Mouse (Mus musculus) MN1 (cell line): ENCODE measurements around the gene Rufy3.

Source experiments
- DNase-seq: peaks from one replicate; pipeline ENCODE4 v3.0.0-alpha.2; 2016; ENCODE audit warnings: low spot score

The Rufy3 gene

GRCm38 (mm10) chr5:88685745-88686299 lies 121.0 kb downstream of the Rufy3 start:
- no peak for DNase-seq

DNA sequence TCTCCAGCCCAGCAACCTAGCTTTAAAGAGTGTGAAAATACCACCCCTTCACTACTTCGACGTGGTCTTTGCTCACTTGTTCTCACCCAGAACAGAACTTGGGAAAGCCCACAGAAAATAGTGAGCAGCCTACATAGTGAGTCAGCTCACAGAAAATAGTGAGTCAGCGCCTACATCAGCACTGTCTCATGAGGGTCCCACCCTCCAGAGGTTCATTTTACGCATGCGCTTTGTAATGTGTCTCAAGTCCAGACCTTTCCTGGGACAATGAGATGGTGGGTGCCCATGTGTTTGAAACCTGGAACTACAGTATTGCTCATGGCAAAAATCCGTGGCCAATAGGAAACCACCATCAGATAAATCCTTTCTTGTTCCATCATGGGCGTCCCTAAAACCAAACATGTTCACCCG lies 123.2 kb downstream of the Rufy3 start:
- DNase-seq, result peak; percentile 28

DNA sequence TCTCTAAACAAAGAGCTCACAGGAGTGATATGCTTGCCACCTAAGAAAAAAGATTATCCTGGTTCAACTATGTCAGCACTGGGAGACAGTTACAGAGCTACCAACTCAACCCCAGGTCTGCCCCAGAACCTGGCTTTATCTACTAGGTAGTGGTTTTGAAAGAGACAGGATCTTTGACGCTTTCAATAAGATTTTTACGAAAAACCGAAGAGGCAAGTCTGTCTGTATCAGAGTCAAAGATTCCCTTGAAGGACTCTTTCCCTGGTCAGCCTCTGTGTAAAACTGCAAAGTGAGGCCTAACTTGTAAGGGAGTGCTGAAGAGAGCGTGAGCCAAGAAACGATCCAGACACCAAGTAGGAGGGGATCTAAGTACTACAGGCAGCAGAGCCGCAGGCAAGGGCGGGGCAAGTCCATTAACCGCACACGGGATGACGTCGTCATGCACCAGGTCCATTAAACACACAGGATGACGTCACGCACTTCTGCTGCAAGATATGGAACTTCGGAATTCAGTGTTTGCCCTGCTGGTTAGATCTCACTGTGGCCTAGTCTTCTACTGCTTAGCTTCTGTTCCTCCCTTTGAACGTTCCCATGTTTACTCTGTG lies 123.8 kb downstream of the Rufy3 start:
- peak; percentile 85 for DNase-seq

DNA sequence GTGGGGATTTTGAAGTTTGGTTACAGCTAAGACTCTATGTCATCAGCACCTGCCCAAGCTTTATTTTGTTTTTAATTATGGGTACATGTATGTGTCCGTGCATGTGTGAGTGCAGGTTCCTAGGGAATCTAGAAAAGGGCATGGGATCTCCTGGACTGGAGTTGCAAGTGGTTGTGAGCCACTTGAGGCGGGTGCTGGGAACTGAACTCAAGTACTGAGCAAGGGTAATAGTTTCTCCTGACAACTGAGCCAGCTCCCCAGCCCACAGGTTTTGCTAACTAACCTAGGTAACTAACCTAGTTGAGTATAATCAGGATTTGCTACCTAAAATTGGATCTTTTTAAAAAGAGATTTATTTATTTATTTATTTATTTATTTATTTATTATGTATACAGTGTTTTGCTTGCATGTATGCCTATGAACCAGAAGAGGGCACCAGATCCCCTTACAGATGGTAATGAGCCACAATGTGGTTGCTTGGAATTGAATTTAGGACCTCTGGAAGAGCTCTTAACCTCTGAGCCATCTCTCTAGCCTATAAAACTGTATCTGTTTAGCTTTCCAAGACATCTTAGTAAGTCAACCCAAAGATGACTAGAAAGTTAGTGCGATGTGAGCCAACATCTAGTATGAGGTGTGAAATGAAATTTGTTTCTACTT lies 124.6 kb downstream of the Rufy3 start:
- peak; percentile 77 for DNase-seq

GRCm38 (mm10) chr5:88690681-88691505 lies 126.1 kb downstream of the Rufy3 start:
- no peak for DNase-seq

DNA sequence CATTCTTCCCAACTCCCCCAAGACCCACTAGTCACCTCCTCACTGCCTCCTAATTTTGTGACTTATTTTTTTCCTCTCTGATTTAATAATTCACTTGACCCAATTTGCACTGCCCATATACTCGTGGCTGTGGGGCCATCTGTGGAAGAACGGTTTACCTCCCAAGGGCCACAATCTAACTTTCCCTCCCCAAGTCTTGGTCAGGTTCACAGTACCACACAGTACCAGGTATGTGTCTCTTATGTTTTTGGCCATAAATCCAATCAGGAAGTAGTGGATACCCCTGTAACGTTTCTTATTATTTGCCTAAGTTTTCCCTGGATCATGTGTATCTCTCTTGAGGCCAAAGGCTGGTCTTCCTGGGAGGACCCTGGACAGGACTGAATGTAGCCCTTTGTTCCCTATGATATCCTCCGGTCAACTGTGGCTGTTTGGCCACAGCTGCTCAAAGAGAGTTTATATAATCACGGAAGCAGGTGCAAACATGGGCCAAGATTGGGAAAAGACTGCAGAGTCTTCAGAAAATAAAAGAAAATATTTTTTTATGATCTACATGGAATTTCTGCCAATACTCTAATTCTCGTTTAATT lies 126.8 kb downstream of the Rufy3 start:
- DNase-seq, result no peak

- no peak for DNase-seq
Observed at GRCm38 (mm10) chr5:88692586-88692985, 127.7 kb downstream of the Rufy3 start.

DNA sequence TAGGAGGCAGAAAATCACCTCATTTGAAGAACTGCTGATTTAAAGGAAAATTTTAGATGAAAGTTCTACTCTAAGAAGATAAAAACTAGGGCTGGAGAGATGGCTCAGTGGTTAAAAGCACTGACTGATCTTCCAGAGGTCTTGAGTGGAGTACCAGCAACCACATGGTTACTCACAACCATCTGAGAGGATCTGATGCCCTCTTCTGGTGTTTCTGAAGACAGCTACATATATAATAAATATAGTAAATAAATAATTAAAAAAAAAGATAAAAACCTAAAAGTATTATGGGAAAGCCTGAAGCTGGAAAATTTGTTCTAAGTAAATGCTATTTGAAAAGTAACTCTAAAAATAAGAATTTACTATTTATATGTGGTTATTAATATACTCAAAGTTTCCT lies 128.2 kb downstream of the Rufy3 start:
- no peak for DNase-seq

- DNase-seq, result no peak
Observed at GRCm38 (mm10) chr5:88697291-88697690, 132.5 kb downstream of the Rufy3 start.

DNA sequence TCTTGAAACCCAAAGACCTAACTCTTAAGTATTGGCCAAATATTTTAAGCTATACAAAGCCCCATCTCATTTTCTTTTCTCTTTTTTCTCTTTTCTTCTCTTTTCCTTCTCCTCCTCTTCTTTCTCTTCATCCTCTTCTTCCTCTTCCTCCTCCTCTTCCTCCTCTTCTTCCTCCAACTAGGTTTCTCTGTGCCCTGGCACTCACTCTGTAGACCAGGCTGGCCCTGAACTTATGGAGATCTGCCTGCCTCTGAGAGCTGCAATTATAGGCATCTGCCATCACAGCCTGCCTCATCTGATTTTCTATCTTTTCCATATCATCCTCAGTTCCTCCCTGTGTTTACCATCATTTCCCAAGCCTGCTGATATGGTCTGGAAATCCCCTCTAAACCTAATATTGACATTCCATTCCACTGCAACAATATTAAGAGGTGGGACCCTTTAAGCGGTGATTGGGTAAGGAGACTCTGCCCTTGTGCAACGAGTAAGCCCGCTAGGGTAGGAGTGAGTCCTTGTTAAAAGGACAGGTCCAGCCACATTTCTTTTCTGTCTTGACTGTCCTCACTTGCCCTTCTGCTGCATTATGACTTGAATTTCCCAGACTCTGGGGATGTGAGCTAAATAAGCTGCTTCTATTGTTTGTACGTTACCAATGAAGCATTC lies 134.5 kb downstream of the Rufy3 start:
- DNase-seq, result no peak
